Mouse (Mus musculus) erythroblast, embryonic 14.5 days (primary cell): ENCODE data around the gene Fat3.

ENCODE experiments used
- GATA1 ChIP-seq: IDR thresholded peaks from 2 replicates; pipeline ENCODE4 v1.6.1; 2012; ENCODE audit warnings: low read length, inconsistent platforms, mixed read lengths
- TAL1 ChIP-seq: IDR thresholded peaks from 3 replicates; pipeline ENCODE4 v1.6.1; 2012; ENCODE audit warnings: low read length, inconsistent platforms, mixed read lengths

GRCm38 (mm10) chr9:16497361-16497760 lies 3.7 kb downstream of the Fat3 start:
- TF ChIP-seq GATA1 (no peak), TAL1 (no peak)
